Mouse (Mus musculus) testis, postnatal 14 days (tissue): ENCODE results near the gene Nsun2.

Experiments
- DNase-seq: peaks from one replicate; pipeline ENCODE4 v3.0.0; 2021; ENCODE audit warnings: low spot score

Gene Nsun2

DNA sequence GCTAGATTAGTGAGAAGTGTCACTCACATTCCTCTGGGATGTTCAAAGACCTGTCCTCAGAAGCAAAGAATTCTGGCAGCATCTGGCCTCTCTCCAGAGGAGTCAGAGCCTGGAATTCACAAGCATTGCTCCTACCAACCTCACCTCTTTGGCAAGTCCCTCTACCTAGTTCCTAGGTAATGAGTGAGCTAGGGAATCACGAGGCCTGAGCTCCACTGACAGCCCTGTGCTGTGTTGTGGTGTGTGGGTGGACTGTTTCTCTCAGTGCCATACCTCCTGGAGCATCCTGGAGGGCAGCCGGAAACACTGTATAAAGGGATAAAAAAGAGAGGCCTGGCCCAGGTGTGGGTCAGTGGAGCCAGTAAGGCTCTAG, 9.4 kb upstream of the Nsun2 start:
- DNase-seq: no peak

GRCm38 (mm10) chr13:69525867-69526266, 7.7 kb upstream of the Nsun2 start:
- no peak for DNase-seq

GRCm38 (mm10) chr13:69528531-69528930, 5.0 kb upstream of the Nsun2 start:
- no peak for DNase-seq

- no peak for DNase-seq
Measured at GRCm38 (mm10) chr13:69530156-69530555, 3.4 kb upstream of the Nsun2 start.

GRCm38 (mm10) chr13:69530951-69531350, 2.6 kb upstream of the Nsun2 start:
- DNase-seq: no peak

DNA sequence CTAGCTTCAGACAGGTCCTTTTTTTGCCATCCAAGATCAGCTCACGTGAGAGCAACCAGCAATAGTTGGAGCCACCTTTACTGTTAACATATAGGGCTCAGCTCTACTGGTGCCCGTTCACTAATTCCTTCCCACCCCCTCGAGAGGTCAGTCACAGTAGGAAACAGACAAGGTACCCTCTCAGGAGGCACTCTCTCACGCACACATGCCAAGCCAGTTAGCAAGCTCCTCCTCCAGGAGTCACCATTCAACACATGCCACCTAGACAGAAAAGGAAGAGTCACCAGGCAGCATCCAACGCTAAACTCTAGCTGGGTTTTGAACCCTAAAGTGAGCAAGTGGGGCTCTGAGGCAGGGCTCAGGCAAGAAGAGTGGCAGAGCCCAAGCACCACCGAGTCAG, 2.1 kb upstream of the Nsun2 start:
- DNase-seq: no peak

GRCm38 (mm10) chr13:69532101-69532892, 1.2 kb upstream of the Nsun2 start:
- peak; percentile 62 for DNase-seq

GRCm38 (mm10) chr13:69532893-69533404, 597 bp upstream of the Nsun2 start:
- DNase-seq: no peak

GRCm38 (mm10) chr13:69534334-69534653, 748 bp downstream of the Nsun2 start, which contains the start of gene Tent4a:
Tent4a (minus strand) TSS chr13:69534617.
- DNase-seq: no peak

DNA sequence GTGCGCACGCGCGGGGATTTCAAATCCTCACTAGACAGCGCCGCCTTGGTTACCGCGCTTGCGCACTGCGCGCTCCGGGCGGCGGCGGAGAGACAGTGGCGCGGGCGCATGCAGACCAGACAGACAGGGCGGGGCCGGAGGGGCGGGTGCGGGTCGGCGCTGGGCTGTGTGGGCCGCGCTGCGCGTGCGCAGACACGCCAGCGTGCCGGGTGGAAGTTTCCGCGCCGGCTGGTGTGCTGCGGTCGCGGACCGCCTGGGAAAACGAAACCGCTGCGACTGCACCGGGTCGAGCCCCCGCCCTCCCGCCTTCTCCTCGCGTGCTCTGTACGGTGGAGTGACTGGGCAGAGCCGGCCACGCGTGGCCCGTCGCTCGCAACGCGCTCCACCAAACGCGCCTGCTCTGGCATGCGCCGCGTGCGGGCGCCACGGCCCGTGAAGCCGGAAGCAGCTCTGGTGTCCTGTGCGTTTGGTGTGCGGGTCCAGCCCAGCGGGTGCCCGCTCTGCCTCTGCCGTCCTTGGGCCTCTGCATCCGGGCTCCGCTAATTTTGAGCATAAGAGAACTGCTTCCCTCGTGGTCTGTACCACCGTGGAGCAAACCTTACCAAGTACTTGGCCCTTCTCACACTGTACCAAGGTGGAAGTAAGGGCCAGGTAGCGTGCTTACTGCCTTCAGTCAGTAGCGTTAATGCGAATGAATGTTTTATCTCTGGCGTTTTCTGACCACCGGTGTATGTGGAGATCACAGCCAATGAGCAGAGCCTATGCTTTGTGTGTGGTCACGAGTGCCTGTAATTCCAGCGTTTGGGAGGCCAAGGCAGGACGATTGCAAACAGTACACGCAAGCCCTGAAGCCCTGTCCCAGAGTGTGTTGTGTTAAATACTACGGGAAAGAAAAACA, 1.4 kb downstream of the Nsun2 start:
- peak; percentile 97 for DNase-seq

DNA sequence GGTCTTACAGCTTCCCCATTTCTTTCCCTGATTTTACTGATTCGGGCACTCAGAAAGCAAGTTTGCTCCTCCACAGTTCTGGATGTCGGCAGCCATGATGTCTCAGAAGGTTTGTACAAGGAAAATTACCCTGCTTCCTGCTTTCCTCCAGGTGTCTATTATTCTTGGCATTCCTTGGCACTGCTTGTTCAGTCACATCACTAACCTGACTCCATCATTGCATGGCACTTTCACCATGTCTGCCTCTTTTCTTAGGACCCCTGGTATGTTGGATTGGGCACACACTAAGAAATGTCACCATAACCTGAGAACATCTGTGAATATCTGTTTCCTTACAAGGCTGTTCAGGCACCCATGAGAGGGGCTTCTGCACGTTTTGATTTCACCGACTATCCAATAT, 2.5 kb downstream of the Nsun2 start:
- no peak for DNase-seq

- no peak for DNase-seq
Measured at GRCm38 (mm10) chr13:69537366-69537765, 3.8 kb downstream of the Nsun2 start.

DNA sequence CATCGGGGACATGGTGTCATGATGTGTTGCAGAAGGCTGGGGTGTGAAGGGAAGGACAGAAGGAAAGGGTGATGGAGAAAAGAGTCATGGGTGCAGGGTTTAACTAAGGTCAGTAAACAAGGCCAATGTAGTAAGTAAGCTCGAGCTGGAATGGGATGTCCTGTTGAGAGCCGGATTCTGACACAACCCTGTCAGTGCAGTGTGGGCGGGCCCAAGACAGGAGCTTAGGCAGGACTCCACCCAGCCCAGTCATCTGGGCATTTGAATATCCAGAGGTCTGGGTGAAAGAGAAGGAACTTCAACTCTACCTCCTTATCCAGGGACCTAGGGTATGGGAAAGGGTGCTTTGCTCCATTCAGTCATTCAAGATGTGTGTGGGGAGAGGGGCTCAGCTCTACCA, 4.8 kb downstream of the Nsun2 start:
- no peak for DNase-seq

GRCm38 (mm10) chr13:69541209-69541608, 7.7 kb downstream of the Nsun2 start:
- no peak for DNase-seq

GRCm38 (mm10) chr13:69541776-69542175, 8.2 kb downstream of the Nsun2 start:
- DNase-seq: no peak

DNA sequence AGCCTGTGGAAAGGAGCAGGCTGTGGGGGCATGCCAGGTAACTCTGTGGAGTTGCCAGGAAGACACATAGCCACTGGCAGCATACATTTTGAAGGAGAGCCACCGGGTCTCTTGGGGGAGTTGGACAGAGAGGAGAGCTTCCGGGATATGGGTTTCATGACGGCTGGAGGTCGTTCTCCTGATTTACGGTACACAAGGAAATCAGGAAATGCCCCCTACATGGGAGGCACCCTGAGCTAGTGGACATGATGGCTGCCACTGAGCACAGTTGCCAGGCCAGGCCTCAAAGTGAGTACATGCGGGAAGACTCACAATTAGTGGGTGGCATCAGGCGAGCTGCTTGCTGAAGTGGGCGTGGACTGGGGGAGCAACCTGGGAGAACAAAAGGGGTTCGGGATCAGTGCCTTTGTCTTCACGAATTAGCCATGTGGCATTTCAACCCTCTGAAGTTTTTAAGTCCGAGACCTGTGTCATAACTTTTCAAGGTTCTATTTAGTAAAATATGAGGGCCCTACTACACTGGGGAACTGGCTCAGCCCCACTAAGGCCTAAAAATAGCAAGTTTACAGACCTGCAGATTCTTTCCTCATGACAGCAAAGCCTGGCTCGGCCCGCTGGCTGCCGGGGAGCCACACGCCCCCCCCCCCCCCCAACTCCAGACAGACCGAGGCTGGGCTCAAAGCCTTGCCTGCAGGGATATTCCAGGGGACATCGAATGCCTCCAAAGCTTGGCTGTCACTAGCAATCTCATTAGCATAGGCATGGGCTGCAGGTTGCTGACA, 9.2 kb downstream of the Nsun2 start:
- DNase-seq: no peak

DNA sequence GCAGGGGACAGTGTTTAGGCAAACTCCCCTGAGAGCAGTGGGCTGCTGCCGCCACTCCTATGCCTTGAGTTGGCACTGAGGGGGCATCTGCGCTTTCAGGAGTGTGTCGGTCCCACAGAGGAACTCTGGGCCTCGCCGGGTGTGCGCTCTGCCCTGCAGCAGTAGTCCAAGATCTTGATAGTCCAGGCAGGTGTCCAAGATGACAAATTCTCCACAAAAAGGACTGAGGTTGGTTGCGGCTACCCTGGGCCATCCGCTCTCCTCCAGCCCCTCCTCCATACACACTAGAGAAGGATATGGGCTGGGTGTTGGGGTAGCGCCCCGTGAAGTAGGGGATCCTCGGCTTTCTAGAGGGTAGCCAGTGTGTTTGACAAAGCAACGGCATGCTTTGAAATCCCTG, 10.0 kb downstream of the Nsun2 start:
- DNase-seq: no peak

- no peak for DNase-seq
Measured at GRCm38 (mm10) chr13:69545019-69545418, 11.5 kb downstream of the Nsun2 start.

DNA sequence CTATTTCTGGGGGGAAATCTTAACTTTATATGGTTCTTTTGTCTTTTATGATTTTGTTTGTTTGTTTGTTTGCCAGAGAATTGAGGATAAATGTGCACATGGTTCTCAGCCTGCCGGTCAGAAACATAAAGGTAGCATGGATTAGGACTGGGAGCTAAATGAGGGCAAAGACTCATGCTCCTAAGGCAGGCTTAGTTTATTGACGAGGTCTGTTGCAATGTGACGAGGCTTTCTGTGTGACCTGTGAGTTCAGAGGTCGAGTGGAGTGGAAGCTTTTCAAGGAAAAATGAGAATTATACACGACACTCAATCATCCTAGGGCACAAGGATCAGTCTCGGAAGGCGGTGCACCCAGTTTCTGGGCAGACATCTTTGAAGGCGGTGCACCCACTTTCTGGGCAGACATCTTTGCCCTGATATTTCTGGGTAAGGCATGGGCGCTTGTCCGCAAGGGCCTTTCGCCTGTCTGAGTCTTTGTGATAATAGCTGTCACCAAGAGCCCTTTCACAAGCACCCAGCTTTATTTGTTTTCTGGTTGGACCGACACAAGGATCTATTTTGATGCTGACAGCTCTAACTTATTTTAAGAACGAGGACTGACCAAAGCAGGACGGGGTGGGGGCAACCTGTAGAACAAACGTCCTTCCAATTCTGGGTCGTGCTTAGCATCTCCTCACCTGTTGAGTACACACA, 14.1 kb downstream of the Nsun2 start:
- no peak for DNase-seq

GRCm38 (mm10) chr13:69549980-69550379, 16.4 kb downstream of the Nsun2 start:
- DNase-seq: no peak

DNA sequence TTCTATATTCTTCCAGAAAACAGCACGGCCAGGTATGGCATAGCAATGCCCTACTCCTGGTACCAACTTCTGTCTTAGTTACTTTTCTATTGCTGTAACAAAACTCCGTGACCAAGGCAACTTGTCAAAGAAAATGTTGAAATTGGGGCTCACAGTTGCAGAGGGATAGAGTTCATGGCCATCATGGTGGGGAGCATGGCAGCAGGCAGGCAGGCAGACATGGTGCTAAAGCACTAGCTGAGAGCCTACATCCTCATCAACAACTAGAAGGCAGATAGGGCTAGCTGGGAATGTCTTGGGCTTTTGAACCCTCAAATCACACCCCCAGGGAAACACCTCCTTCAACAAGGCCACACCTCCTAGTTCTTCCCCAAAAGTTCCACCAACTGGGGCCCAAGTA, 17.3 kb downstream of the Nsun2 start:
- no peak for DNase-seq

GRCm38 (mm10) chr13:69553024-69553423, 19.5 kb downstream of the Nsun2 start:
- DNase-seq: no peak
